Mouse (Mus musculus): ENCODE results near the gene Zmym4. TPM values are rescaled to one million over a fixed set of nuclear protein-coding genes. Genes with fewer than 3 reads are reported as not detected.

Zmym4 gene
- polyA plus RNA-seq, 1 experiment from 2014 or later, result 6.0 TPM

DNA sequence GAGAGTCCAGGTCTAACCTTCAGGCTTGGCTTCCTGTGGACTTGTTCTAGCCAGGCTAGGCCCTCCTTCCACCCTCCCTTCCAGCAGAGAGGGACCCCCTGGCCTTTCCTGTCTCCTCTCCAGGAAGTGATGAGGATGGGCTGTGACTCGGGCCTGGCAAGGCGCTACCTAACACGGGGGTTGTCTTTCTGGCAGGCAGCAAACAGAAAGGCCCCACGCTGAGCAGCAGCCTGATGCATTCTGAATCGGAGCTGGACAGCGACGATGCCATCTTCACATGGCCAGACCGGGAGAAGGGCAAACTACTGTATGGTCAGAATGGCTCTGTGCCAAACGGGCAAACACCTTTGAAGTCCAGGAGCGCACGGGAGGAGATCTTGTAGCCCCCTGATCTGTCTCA is 115.0 kb downstream of the Zmym4 start:
- H3K9me3 ChIP-seq (ENCODE audit: control insufficient read depth), result no peaks in the 10 kb centered on the region
- H3K9ac ChIP-seq (ENCODE audit: low read depth, low read length), result no peak overlapping the region
- no peak for TF ChIP-seq CTCF (IDR thresholded peaks at IDR 0.05; ENCODE audit: low read depth)
- no peaks in the 10 kb centered on the region for H3K4me1 ChIP-seq (replicated peaks; ENCODE audit: control insufficient read depth, insufficient read depth, low read length)
- peaks cover 60% of the 10 kb centered on the region for H3K36me3 ChIP-seq (ENCODE audit: control insufficient read depth, insufficient read depth)
- H3K4me2 ChIP-seq (replicated peaks; ENCODE audit: low read depth), result no peak overlapping the region
- H3K4me3 ChIP-seq (ENCODE audit: low read depth, low read length), result no peak overlapping the region
- H3K27me3 ChIP-seq (replicated peaks; ENCODE audit: control insufficient read depth, insufficient read depth, low read length), result no peaks in the 10 kb centered on the region
- no peak for ATAC-seq
- H3K27ac ChIP-seq (ENCODE audit: low read depth, low read length), result no peak overlapping the region
- WGBS, result 72% methylated on average over 11 of the region's 11 CpGs

DNA sequence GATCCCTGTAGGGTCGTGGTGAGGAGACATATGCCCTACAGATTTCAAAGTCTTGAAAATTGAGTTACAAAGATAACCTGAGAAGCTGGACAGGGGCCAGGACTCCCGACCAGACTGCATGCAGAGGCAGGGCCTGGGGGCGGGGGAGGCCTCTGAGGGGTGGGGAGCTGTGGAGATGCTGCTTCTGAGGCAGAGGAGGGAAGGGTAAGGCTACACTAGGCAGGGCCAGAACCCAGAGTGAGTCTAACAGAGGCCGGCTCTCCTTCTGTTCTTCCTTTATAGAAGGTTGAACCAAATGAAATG is 117.2 kb downstream of the Zmym4 start:
- Histone ChIP-seq H3K36me3 (ENCODE audit: control insufficient read depth, insufficient read depth) (peaks cover 77% of the 10 kb centered on the region), H3K27me3 (replicated peaks; ENCODE audit: control insufficient read depth, insufficient read depth, low read length) (no peaks in the 10 kb centered on the region), H3K27ac (ENCODE audit: low read depth, low read length) (no peak overlapping the region), H3K4me1 (replicated peaks; ENCODE audit: control insufficient read depth, insufficient read depth, low read length) (no peaks in the 10 kb centered on the region), H3K4me3 (ENCODE audit: low read depth, low read length) (no peak overlapping the region), H3K9ac (ENCODE audit: low read depth, low read length) (no peak overlapping the region), H3K4me2 (replicated peaks; ENCODE audit: low read depth) (no peak overlapping the region), H3K9me3 (ENCODE audit: control insufficient read depth) (no peaks in the 10 kb centered on the region)
- WGBS, result 48% methylated on average over 4 of the region's 4 CpGs
- no peak for ATAC-seq
- TF ChIP-seq CTCF (IDR thresholded peaks at IDR 0.05; ENCODE audit: low read depth), result no peak

DNA sequence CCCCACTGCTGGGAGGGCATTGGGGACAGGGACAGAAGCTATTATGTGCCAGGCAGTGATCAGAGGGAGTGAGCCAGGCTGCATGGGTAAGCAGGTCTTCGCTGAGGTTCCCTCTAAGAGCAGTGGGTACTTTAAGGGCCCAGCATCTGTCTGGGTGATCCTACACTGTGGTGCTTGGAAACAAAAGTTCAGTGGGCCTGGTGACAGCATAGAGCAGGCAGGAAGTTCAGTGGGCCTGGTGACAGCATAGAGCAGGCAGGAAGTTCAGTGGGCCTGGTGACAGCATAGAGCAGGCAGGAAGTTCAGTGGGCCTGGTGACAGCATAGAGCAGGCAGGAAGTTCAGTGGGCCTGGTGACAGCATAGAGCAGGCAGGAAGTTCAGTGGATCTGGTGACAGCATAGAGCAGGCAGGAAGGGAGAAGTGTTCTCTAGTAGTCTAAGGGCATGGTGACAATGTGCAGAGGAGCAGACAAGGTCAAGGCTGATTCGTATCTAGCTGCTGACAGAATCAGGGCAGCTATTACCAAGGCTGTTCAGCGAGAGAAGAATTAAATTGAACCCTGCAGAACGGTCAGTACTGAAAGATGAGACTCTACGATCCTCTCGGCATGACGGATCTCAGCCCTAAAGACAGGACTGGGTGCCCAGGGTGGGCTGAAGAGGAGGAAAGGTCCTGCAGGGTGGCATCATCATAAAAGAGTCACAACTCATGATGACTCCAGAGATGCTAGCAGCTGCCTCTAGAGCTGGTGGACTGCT is 117.7 kb downstream of the Zmym4 start:
- WGBS, result 81% methylated on average over 7 of the region's 7 CpGs
- Histone ChIP-seq H3K27me3 (replicated peaks; ENCODE audit: control insufficient read depth, insufficient read depth, low read length) (no peaks in the 10 kb centered on the region), H3K9me3 (ENCODE audit: control insufficient read depth) (no peaks in the 10 kb centered on the region), H3K4me3 (ENCODE audit: low read depth, low read length) (no peak overlapping the region), H3K9ac (ENCODE audit: low read depth, low read length) (no peak overlapping the region), H3K4me1 (replicated peaks; ENCODE audit: control insufficient read depth, insufficient read depth, low read length) (no peaks in the 10 kb centered on the region), H3K4me2 (replicated peaks; ENCODE audit: low read depth) (no peak overlapping the region), H3K36me3 (ENCODE audit: control insufficient read depth, insufficient read depth) (peaks cover 80% of the 10 kb centered on the region), H3K27ac (ENCODE audit: low read depth, low read length) (no peak overlapping the region)
- ATAC-seq, result no peak
- TF ChIP-seq CTCF (IDR thresholded peaks at IDR 0.05; ENCODE audit: low read depth), result no peak

DNA sequence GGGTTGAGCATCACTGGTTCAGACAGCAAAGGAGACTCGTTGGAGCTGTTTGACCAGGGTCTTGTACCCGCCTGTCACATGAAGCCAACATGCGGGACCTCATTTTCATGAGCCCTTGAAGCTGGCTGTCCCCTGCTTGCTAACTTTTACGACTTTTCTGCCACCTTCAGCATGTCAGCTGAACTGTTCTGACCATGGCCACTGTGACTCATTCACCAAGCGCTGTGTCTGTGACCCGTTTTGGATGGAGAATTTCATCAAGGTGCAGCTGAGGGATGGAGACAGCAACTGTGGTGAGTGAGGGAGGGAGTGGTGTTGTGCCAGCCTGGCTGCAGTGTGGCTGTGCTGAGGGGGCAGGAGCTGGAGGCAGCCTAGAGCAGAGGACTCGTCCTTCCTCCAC is 121.0 kb downstream of the Zmym4 start:
- H3K27ac ChIP-seq (ENCODE audit: low read depth, low read length), result no peak overlapping the region
- H3K4me2 ChIP-seq (replicated peaks; ENCODE audit: low read depth), result no peak overlapping the region
- peaks cover 85% of the 10 kb centered on the region for H3K36me3 ChIP-seq (ENCODE audit: control insufficient read depth, insufficient read depth)
- no peak for TF ChIP-seq CTCF (IDR thresholded peaks at IDR 0.05; ENCODE audit: low read depth)
- H3K27me3 ChIP-seq (replicated peaks; ENCODE audit: control insufficient read depth, insufficient read depth, low read length), result no peaks in the 10 kb centered on the region
- H3K4me1 ChIP-seq (replicated peaks; ENCODE audit: control insufficient read depth, insufficient read depth, low read length), result no peaks in the 10 kb centered on the region
- 65% methylated on average over 7 of the region's 7 CpGs for WGBS
- no peak for ATAC-seq
- no peak overlapping the region for H3K9ac ChIP-seq (ENCODE audit: low read depth, low read length)
- no peaks in the 10 kb centered on the region for H3K9me3 ChIP-seq (ENCODE audit: control insufficient read depth)
- no peak overlapping the region for H3K4me3 ChIP-seq (ENCODE audit: low read depth, low read length)

DNA sequence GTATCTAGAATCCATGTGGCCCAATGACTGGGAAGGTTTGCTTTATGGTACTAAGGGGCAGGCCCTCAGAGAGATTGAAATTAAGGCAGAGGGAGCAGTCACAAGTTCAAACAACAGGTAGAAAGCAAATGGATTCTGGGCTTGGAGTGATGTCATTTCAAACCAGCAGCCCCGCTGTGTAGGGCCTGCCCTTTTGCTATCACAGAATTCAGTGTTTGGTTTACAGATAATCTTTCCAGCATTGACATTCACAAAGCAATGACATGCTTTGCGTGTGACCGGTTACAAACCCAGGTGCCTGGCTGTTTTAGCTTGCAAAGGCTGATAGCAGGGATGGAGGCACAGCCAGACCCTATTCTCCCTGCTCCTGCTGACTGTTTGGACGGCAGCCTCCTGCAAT is 122.3 kb downstream of the Zmym4 start:
- 67% methylated on average over 4 of the region's 4 CpGs for WGBS
- Histone ChIP-seq H3K9ac (ENCODE audit: low read depth, low read length) (no peak overlapping the region), H3K27me3 (replicated peaks; ENCODE audit: control insufficient read depth, insufficient read depth, low read length) (no peaks in the 10 kb centered on the region), H3K27ac (ENCODE audit: low read depth, low read length) (no peak overlapping the region), H3K9me3 (ENCODE audit: control insufficient read depth) (no peaks in the 10 kb centered on the region), H3K4me3 (ENCODE audit: low read depth, low read length) (no peak overlapping the region), H3K4me1 (replicated peaks; ENCODE audit: control insufficient read depth, insufficient read depth, low read length) (no peaks in the 10 kb centered on the region), H3K4me2 (replicated peaks; ENCODE audit: low read depth) (no peak overlapping the region), H3K36me3 (ENCODE audit: control insufficient read depth, insufficient read depth) (peaks cover 87% of the 10 kb centered on the region)
- no peak for ATAC-seq
- TF ChIP-seq CTCF (IDR thresholded peaks at IDR 0.05; ENCODE audit: low read depth), result no peak

DNA sequence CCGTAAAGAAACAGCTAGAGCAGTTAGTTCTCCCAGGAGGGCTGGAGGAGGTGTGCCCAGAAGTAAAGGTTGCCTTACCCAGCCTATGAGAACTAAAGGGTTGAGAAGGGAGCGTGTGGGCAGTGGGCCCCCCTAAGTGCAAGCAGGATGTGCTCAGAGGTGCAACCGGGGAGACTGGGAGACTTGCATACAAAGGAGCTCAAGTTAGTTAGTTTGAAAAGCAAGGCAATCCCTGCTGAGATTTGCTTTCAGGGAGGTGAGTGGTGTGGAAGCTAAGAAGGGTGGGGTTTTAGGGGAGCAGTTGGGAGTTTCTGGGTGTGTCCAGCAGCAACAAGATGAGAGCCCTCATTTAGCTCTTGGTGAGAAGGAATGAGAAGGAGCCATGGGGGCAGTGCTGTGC is 125.0 kb downstream of the Zmym4 start:
- no peak overlapping the region for H3K4me2 ChIP-seq (replicated peaks; ENCODE audit: low read depth)
- no peak overlapping the region for H3K4me3 ChIP-seq (ENCODE audit: low read depth, low read length)
- 54% methylated on average over 3 of the region's 3 CpGs for WGBS
- H3K9ac ChIP-seq (ENCODE audit: low read depth, low read length), result no peak overlapping the region
- no peak for TF ChIP-seq CTCF (IDR thresholded peaks at IDR 0.05; ENCODE audit: low read depth)
- no peaks in the 10 kb centered on the region for H3K4me1 ChIP-seq (replicated peaks; ENCODE audit: control insufficient read depth, insufficient read depth, low read length)
- H3K27ac ChIP-seq (ENCODE audit: low read depth, low read length), result no peak overlapping the region
- ATAC-seq, result no peak
- H3K9me3 ChIP-seq (ENCODE audit: control insufficient read depth), result no peaks in the 10 kb centered on the region
- no peaks in the 10 kb centered on the region for H3K27me3 ChIP-seq (replicated peaks; ENCODE audit: control insufficient read depth, insufficient read depth, low read length)
- peaks cover 81% of the 10 kb centered on the region for H3K36me3 ChIP-seq (ENCODE audit: control insufficient read depth, insufficient read depth)
